9 mouse cellular contexts compared by ENCODE assay signal in the genomic region with DNA sequence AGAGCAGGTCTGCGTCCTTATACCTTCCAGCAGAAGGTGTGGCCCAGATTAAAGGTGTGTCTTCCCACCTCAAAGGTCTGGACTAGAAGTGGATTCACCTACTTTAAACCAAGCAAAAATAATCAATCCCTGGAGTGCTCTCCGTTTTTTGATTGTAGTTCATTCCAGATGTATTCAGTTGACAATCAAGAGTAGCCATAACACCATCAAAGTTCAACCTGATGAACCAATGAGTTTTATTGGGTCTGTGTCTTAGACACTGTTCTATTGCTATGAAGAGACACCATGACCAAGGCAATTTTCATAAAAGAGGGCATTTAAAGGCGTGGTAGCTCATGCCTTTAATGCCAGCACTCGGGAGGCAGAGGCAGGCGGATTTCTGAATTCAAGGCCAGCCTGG. TPM values are rescaled to one million over a fixed set of nuclear protein-coding genes. Genes with fewer than 3 reads are reported as not detected.
DNase-seq lines count a peak whose midpoint lies in the region; ATAC-seq and TF ChIP-seq lines count a peak whose summit lies in the region.
"Had no signal": no experiment of that assay in that cellular context is flagged by ENCODE, and none has a peak within 500 bp of the region (broad histone marks: within the 10 kb centered on the region; RNA-seq: fewer than 3 reads in every experiment).

A gene (minus strand): TSS at position 101 of the 400 bp plus-strand sequence.

- H3K4me1 ChIP-seq in ES-E14 (ENCODE audit: control insufficient read depth in 2 of 2, insufficient read depth in 2 of 2, low read length in 2 of 2, poor library complexity in 1 of 2) = peaks cover 7 to 19% of the 10 kb centered on the region in 2 experiments
- 0 out of 2 replicates have a peak, but pooled peaks cover 2% of the 10 kb centered on the region for H3K4me1 ChIP-seq in midbrain, embryonic 14.5 days (ENCODE audit: control insufficient read depth, insufficient read depth, low read length)

- H3K27ac ChIP-seq in ES-E14 (ENCODE audit: insufficient read depth, low read depth, low read length, poor library complexity, severe bottlenecking) = no peak within 1 kb of the TSS
- H3K27ac ChIP-seq in midbrain, embryonic 14.5 days (replicated peaks; ENCODE audit: low read depth, low read length) = no peak within 1 kb of the TSS

- no peak within 1 kb of the TSS for H3K4me3 ChIP-seq in ES-E14 (ENCODE audit: insufficient read depth in 1 of 2, low read depth in 1 of 2, low read length in 2 of 2, poor library complexity in 1 of 2, severe bottlenecking in 1 of 2)
- no peak within 1 kb of the TSS for H3K4me3 ChIP-seq in midbrain, embryonic 14.5 days (replicated peaks; ENCODE audit: low read depth, low read length)

- no peak within 1 kb of the TSS for H3K9ac ChIP-seq in ES-E14 (ENCODE audit: insufficient read depth, low read depth, low read length, poor library complexity, severe bottlenecking)
- no peak within 1 kb of the TSS for H3K9ac ChIP-seq in midbrain, embryonic 14.5 days (replicated peaks; ENCODE audit: low read length)

- intact Hi-C loops in gastrocnemius, postnatal 14 days (cut with DNase I; ENCODE audit: low total_unique reads) = no loop called here
- intact Hi-C loops in heart, postnatal 36 days (cut with DNase I) = no loop called here

- no peak for ATAC-seq in midbrain, embryonic 14.5 days (ENCODE audit: low FRiP score, low TSS enrichment)
- no peak for ATAC-seq in inflammation-experienced regulatory T-cells, adult 6 months
- ATAC-seq: lung, postnatal 0 days had no signal

- H3K9me3 ChIP-seq in ES-E14 (ENCODE audit: control insufficient read depth, insufficient read depth, low read depth, low read length) = no peaks in the 10 kb centered on the region
- no peaks in the 10 kb centered on the region for H3K9me3 ChIP-seq in midbrain, embryonic 14.5 days (ENCODE audit: control insufficient read depth, low read length)

- no peaks in the 10 kb centered on the region for H3K36me3 ChIP-seq in ES-E14 (ENCODE audit: control insufficient read depth, insufficient read depth, low read length, poor library complexity, severe bottlenecking)
- no peaks in the 10 kb centered on the region for H3K36me3 ChIP-seq in midbrain, embryonic 14.5 days (ENCODE audit: control insufficient read depth, insufficient read depth, low read length)

- 93% methylated on average over 5 of the region's 5 CpGs for WGBS in midbrain, embryonic 14.5 days

- in situ Hi-C loops in ES-E14 (cut with MboI; ENCODE audit: low sequenced_read_pairs in 2 of 2, unreplicated experiment in 2 of 2) = no loop called here

- no peak within 1 kb of the TSS for H3K4me2 ChIP-seq in midbrain, embryonic 14.5 days (ENCODE audit: low read length)

- H3K27me3 ChIP-seq in midbrain, embryonic 14.5 days (ENCODE audit: control insufficient read depth, insufficient read depth, low read length) = no peaks in the 10 kb centered on the region

- no peak for DNase-seq in ES-E14 (ENCODE audit: low read depth, low spot score)
- DNase-seq in adrenal gland, adult 2 months = no peak
- no peak for DNase-seq in gastrocnemius, postnatal 14 days
- no peak for DNase-seq in heart, postnatal 36 days
- no peak for DNase-seq in midbrain, embryonic 14.5 days
- DNase-seq in right cerebral cortex, postnatal 14 days = no peak
- DNase-seq: thymus, postnatal 4 days had no signal

TF ChIP-seq in ES-E14, 5 proteins besides CTCF, POLR2A, EP300 and RAD21:
- no peak for TF ChIP-seq HCFC1 (IDR thresholded peaks at IDR 0.05; ENCODE audit: borderline replicate concordance, insufficient read depth, low read length)
- no peak for TF ChIP-seq ZNF384 (IDR thresholded peaks at IDR 0.05; ENCODE audit: low read depth, low read length)
- no peak for TF ChIP-seq MAFK (IDR thresholded peaks at IDR 0.05; ENCODE audit: insufficient read depth, low read depth, low read length)
- TF ChIP-seq ZC3H11A (IDR thresholded peaks at IDR 0.05; ENCODE audit: borderline replicate concordance, low read depth, low read length) = no peak
- no peak for TF ChIP-seq CHD2 (IDR thresholded peaks at IDR 0.05; ENCODE audit: low read depth, low read length)

RNA-seq across cellular contexts. Expression of the gene that starts here (rescaled TPM):
- total RNA-seq in ES-E14 (2012; rRNA removed) = 53.1 and 75.9 TPM in 2 replicates
- total RNA-seq in adrenal gland, adult 2 months (2021) = 10 to 100 TPM; 34.5 to 38.1 TPM
- 62.3 and 76.9 TPM in 2 replicates for polyA plus RNA-seq in adrenal gland, adult 2 months (2012; rRNA removed)
- 10 to 100 TPM; 24.0 to 34.6 TPM for total RNA-seq in gastrocnemius, postnatal 14 days (2021)
- 10 to 100 TPM; 26.4 to 27.9 TPM for total RNA-seq in heart, postnatal 36 days (2021)
- 2.4 and 3.2 TPM in 2 replicates for polyA plus RNA-seq in midbrain, embryonic 14.5 days (2014; fragmentation: Nextera tagmentation; extraction: Ambion mirVana)
- 1 to 10 TPM in 1 of 3 experiments, not detected in 2; 1.5 TPM for polyA plus RNA-seq in inflammation-experienced regulatory T-cells, adult 6 months (2017; shearing (Covaris generic))

Comparison
In these comparisons a context has a peak if more than half of its experiments do, and no peak if none do; other contexts are left out.
1. RNA of the gene that starts here (polyA plus RNA-seq): 62.3 to 76.9 TPM in adrenal gland, adult 2 months; 2.4 to 3.2 TPM in midbrain, embryonic 14.5 days and 1.5 TPM in inflammation-experienced regulatory T-cells, adult 6 months; every median in the first group is over 10 times any median in the second.